Mouse (Mus musculus): ENCODE measurements around the gene Arrdc4. TPM values are rescaled to one million over a fixed set of nuclear protein-coding genes. Genes with fewer than 3 reads are reported as not detected.

Gene Arrdc4
- polyA plus RNA-seq, 1 experiment from 2014 or later, result 25.8 TPM

- peak; percentile 3 for DNase-seq
- Histone ChIP-seq H3K27me3 (ENCODE audit: control insufficient read depth, insufficient read depth, low read length) (no peaks in the 10 kb centered on the region), H3K9me3 (ENCODE audit: control insufficient read depth, low read length) (no peaks in the 10 kb centered on the region), H3K4me3 (replicated peaks; ENCODE audit: low read depth, low read length) (no peak overlapping the region), H3K9ac (replicated peaks; ENCODE audit: low read length) (no peak overlapping the region), H3K4me1 (ENCODE audit: control insufficient read depth, insufficient read depth, low read length) (0 out of 2 replicates have a peak, but pooled peaks cover 6% of the 10 kb centered on the region), H3K36me3 (ENCODE audit: control insufficient read depth, insufficient read depth, low read length) (no peaks in the 10 kb centered on the region), H3K27ac (replicated peaks; ENCODE audit: low read depth, low read length) (no peak overlapping the region), H3K4me2 (ENCODE audit: low read length) (no peak overlapping the region)
- ATAC-seq (ENCODE audit: low FRiP score, low TSS enrichment), result no peak
Measured at GRCm38 (mm10) chr7:68717988-68718387, 31.1 kb downstream of the Arrdc4 start.

- ATAC-seq (ENCODE audit: low FRiP score, low TSS enrichment) (no peak), DNase-seq (peak; percentile 79)
- Histone ChIP-seq H3K4me2 (ENCODE audit: low read length) (peak overlapping the region; percentile 8), H3K27ac (replicated peaks; ENCODE audit: low read depth, low read length) (no peak overlapping the region), H3K9me3 (ENCODE audit: control insufficient read depth, low read length) (no peaks in the 10 kb centered on the region), H3K27me3 (ENCODE audit: control insufficient read depth, insufficient read depth, low read length) (no peaks in the 10 kb centered on the region), H3K4me3 (replicated peaks; ENCODE audit: low read depth, low read length) (no peak overlapping the region), H3K9ac (replicated peaks; ENCODE audit: low read length) (no peak overlapping the region), H3K36me3 (ENCODE audit: control insufficient read depth, insufficient read depth, low read length) (no peaks in the 10 kb centered on the region), H3K4me1 (ENCODE audit: control insufficient read depth, insufficient read depth, low read length) (0 out of 2 replicates have a peak, but pooled peaks cover 6% of the 10 kb centered on the region)
- WGBS, result 31% methylated on average over 10 of the region's 10 CpGs
Measured at GRCm38 (mm10) chr7:68717498-68717897, 31.5 kb downstream of the Arrdc4 start.

- Histone ChIP-seq H3K9ac (replicated peaks; ENCODE audit: low read length) (no peak overlapping the region), H3K4me3 (replicated peaks; ENCODE audit: low read depth, low read length) (no peak overlapping the region), H3K9me3 (ENCODE audit: control insufficient read depth, low read length) (no peaks in the 10 kb centered on the region), H3K4me2 (ENCODE audit: low read length) (no peak overlapping the region), H3K4me1 (ENCODE audit: control insufficient read depth, insufficient read depth, low read length) (0 out of 2 replicates have a peak, but pooled peaks cover 6% of the 10 kb centered on the region), H3K27me3 (ENCODE audit: control insufficient read depth, insufficient read depth, low read length) (no peaks in the 10 kb centered on the region), H3K27ac (replicated peaks; ENCODE audit: low read depth, low read length) (no peak overlapping the region), H3K36me3 (ENCODE audit: control insufficient read depth, insufficient read depth, low read length) (no peaks in the 10 kb centered on the region)
- ATAC-seq (ENCODE audit: low FRiP score, low TSS enrichment) (no peak), DNase-seq (peak; percentile 5)
- WGBS, result 62% methylated on average over 8 of the region's 8 CpGs
Measured at GRCm38 (mm10) chr7:68716926-68717325, 32.1 kb downstream of the Arrdc4 start.

- no peak for ATAC-seq (ENCODE audit: low FRiP score, low TSS enrichment)
- no peak overlapping the region for H3K27ac ChIP-seq (replicated peaks; ENCODE audit: low read depth, low read length)
- WGBS, result 83% methylated on average over 1 of the region's 1 CpGs
Measured at GRCm38 (mm10) chr7:68712928-68713327, 36.1 kb downstream of the Arrdc4 start.

GRCm38 (mm10) chr7:68712425-68712824, 36.6 kb downstream of the Arrdc4 start:
- 84% methylated on average over 3 of the region's 3 CpGs for WGBS
- Histone ChIP-seq H3K4me1 (ENCODE audit: control insufficient read depth, insufficient read depth, low read length) (0 out of 2 replicates have a peak, but pooled peaks cover 4% of the 10 kb centered on the region), H3K9ac (replicated peaks; ENCODE audit: low read length) (no peak overlapping the region), H3K27me3 (ENCODE audit: control insufficient read depth, insufficient read depth, low read length) (no peaks in the 10 kb centered on the region), H3K27ac (replicated peaks; ENCODE audit: low read depth, low read length) (no peak overlapping the region), H3K9me3 (ENCODE audit: control insufficient read depth, low read length) (no peaks in the 10 kb centered on the region), H3K4me2 (ENCODE audit: low read length) (no peak overlapping the region), H3K4me3 (replicated peaks; ENCODE audit: low read depth, low read length) (no peak overlapping the region), H3K36me3 (ENCODE audit: control insufficient read depth, insufficient read depth, low read length) (no peaks in the 10 kb centered on the region)
- ATAC-seq (ENCODE audit: low FRiP score, low TSS enrichment), result no peak
- DNase-seq, result no peak

More at GRCm38 (mm10) chr7:68712928-68713327, 36.1 kb downstream of the Arrdc4 start:
- no peak overlapping the region for H3K4me2 ChIP-seq (ENCODE audit: low read length)
- no peak overlapping the region for H3K4me3 ChIP-seq (replicated peaks; ENCODE audit: low read depth, low read length)
- 0 out of 2 replicates have a peak, but pooled peaks cover 6% of the 10 kb centered on the region for H3K4me1 ChIP-seq (ENCODE audit: control insufficient read depth, insufficient read depth, low read length)
- DNase-seq, result no peak
- H3K36me3 ChIP-seq (ENCODE audit: control insufficient read depth, insufficient read depth, low read length), result no peaks in the 10 kb centered on the region
- H3K9ac ChIP-seq (replicated peaks; ENCODE audit: low read length), result no peak overlapping the region
- no peaks in the 10 kb centered on the region for H3K9me3 ChIP-seq (ENCODE audit: control insufficient read depth, low read length)
- no peaks in the 10 kb centered on the region for H3K27me3 ChIP-seq (ENCODE audit: control insufficient read depth, insufficient read depth, low read length)

- Histone ChIP-seq H3K4me1 (ENCODE audit: control insufficient read depth, insufficient read depth, low read length) (no peaks in the 10 kb centered on the region), H3K27me3 (ENCODE audit: control insufficient read depth, insufficient read depth, low read length) (no peaks in the 10 kb centered on the region), H3K9ac (replicated peaks; ENCODE audit: low read length) (no peak overlapping the region), H3K4me2 (ENCODE audit: low read length) (no peak overlapping the region), H3K27ac (replicated peaks; ENCODE audit: low read depth, low read length) (no peak overlapping the region), H3K36me3 (ENCODE audit: control insufficient read depth, insufficient read depth, low read length) (no peaks in the 10 kb centered on the region), H3K4me3 (replicated peaks; ENCODE audit: low read depth, low read length) (no peak overlapping the region), H3K9me3 (ENCODE audit: control insufficient read depth, low read length) (no peaks in the 10 kb centered on the region)
- DNase-seq (no peak), ATAC-seq (ENCODE audit: low FRiP score, low TSS enrichment) (no peak)
- 88% methylated on average over 1 of the region's 1 CpGs for WGBS
Measured at GRCm38 (mm10) chr7:68709319-68709573, 39.8 kb downstream of the Arrdc4 start.

- WGBS, result 86% methylated on average over 3 of the region's 3 CpGs
- Histone ChIP-seq H3K4me2 (ENCODE audit: low read length) (no peak overlapping the region), H3K4me1 (ENCODE audit: control insufficient read depth, insufficient read depth, low read length) (no peaks in the 10 kb centered on the region), H3K27me3 (ENCODE audit: control insufficient read depth, insufficient read depth, low read length) (no peaks in the 10 kb centered on the region), H3K9me3 (ENCODE audit: control insufficient read depth, low read length) (no peaks in the 10 kb centered on the region), H3K4me3 (replicated peaks; ENCODE audit: low read depth, low read length) (no peak overlapping the region), H3K9ac (replicated peaks; ENCODE audit: low read length) (no peak overlapping the region), H3K36me3 (ENCODE audit: control insufficient read depth, insufficient read depth, low read length) (no peaks in the 10 kb centered on the region), H3K27ac (replicated peaks; ENCODE audit: low read depth, low read length) (no peak overlapping the region)
- no peak for DNase-seq
- ATAC-seq (ENCODE audit: low FRiP score, low TSS enrichment), result no peak
Measured at GRCm38 (mm10) chr7:68708563-68709318, 40.3 kb downstream of the Arrdc4 start.

GRCm38 (mm10) chr7:68705162-68705561, 43.9 kb downstream of the Arrdc4 start:
- Histone ChIP-seq H3K4me2 (ENCODE audit: low read length) (no peak overlapping the region), H3K9me3 (ENCODE audit: control insufficient read depth, low read length) (no peaks in the 10 kb centered on the region), H3K27me3 (ENCODE audit: control insufficient read depth, insufficient read depth, low read length) (no peaks in the 10 kb centered on the region), H3K4me3 (replicated peaks; ENCODE audit: low read depth, low read length) (no peak overlapping the region), H3K4me1 (ENCODE audit: control insufficient read depth, insufficient read depth, low read length) (no peaks in the 10 kb centered on the region), H3K9ac (replicated peaks; ENCODE audit: low read length) (no peak overlapping the region), H3K36me3 (ENCODE audit: control insufficient read depth, insufficient read depth, low read length) (no peaks in the 10 kb centered on the region), H3K27ac (replicated peaks; ENCODE audit: low read depth, low read length) (no peak overlapping the region)
- DNase-seq, result no peak
- no peak for ATAC-seq (ENCODE audit: low FRiP score, low TSS enrichment)
- WGBS, result 95% methylated on average over 7 of the region's 7 CpGs

- Histone ChIP-seq H3K9ac (replicated peaks; ENCODE audit: low read length) (no peak overlapping the region), H3K4me1 (ENCODE audit: control insufficient read depth, insufficient read depth, low read length) (no peaks in the 10 kb centered on the region), H3K9me3 (ENCODE audit: control insufficient read depth, low read length) (no peaks in the 10 kb centered on the region), H3K36me3 (ENCODE audit: control insufficient read depth, insufficient read depth, low read length) (no peaks in the 10 kb centered on the region), H3K4me2 (ENCODE audit: low read length) (no peak overlapping the region), H3K4me3 (replicated peaks; ENCODE audit: low read depth, low read length) (no peak overlapping the region), H3K27ac (replicated peaks; ENCODE audit: low read depth, low read length) (no peak overlapping the region), H3K27me3 (ENCODE audit: control insufficient read depth, insufficient read depth, low read length) (no peaks in the 10 kb centered on the region)
- DNase-seq, result no peak
- no peak for ATAC-seq (ENCODE audit: low FRiP score, low TSS enrichment)
- 94% methylated on average over 3 of the region's 3 CpGs for WGBS
Measured at GRCm38 (mm10) chr7:68697313-68697712, 51.7 kb downstream of the Arrdc4 start.

All from midbrain, embryonic 14.5 days (tissue).